Mouse (Mus musculus): Measurements from ENCODE around the gene Arfgef3. TPM values are rescaled to one million over a fixed set of nuclear protein-coding genes. Genes with fewer than 3 reads are reported as not detected.
A peak's percentile ranks its signal among the peaks of the same experiment; 100 is the strongest.
"Not testable (repeated sequence)": the region's sequence is repeated elsewhere in the genome, so short reads cannot be mapped to it uniquely, and the experiment has no call there.

The Arfgef3 gene
- polyA plus RNA-seq, 3 experiments from 2014 or later, result 0.19 to 0.58 (median 0.23) TPM

DNA sequence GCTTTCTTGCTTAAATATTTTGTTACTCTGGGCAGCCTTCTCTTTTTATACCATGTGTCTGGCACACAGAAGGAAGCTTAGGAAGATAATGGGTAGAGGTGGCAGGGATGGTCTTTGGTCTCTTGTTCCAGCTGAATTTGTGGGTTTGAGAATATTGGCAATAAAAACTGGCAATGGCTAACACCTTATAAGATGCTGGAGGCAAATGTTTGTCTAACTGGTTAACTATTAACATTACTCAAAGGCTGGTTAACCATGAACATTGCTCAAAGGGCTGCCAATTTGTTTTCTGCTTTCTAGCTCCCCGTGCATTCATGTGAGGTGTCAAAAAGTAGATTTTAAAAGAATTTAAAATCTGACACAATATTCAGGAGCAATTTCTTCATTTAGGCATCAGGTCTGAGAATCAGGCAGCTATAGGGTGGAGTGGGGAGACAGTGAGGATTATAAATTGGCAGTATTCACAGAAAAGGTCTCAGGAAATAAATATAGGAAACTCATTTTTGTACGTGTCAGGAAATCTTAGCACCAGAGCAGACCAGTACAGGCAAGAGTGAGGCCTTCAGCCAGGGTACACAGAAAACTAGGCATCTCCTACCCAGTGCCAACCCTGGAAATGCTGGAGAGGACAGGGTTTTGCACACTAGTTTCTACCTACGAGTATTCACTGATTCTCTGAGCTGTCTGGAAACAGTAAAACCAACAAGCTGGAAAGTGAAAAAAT lies 62.9 kb downstream of the Arfgef3 start:
- no peak for ATAC-seq

- no peak for ATAC-seq
Observed at GRCm38 (mm10) chr10:18678836-18679235, 64.9 kb downstream of the Arfgef3 start.

GRCm38 (mm10) chr10:18664794-18665193 lies 79.0 kb downstream of the Arfgef3 start:
- no peak for ATAC-seq

- ATAC-seq, result no peak
Observed at GRCm38 (mm10) chr10:18664016-18664415, 79.7 kb downstream of the Arfgef3 start.

- ATAC-seq, result no peak
Observed at GRCm38 (mm10) chr10:18661606-18662220, 82.0 kb downstream of the Arfgef3 start.

DNA sequence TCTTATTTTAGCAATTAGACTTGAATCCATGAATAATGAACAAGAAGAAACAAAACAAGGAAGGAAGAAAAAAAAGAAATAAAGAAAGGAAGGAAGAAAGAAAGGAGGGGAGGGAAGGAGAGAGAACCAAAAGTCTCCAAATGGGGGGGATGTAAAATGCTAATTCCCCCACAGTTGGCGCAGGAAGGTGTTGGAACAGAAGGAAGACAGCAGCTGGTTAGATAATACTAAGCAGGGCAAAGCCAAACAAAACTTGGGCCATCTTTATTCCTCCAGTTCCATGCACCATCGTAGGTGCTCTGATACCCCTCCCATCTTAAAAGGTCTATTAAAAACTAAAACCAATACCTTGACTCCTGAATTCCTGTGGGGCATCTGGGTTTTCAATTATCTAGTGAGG lies 82.8 kb downstream of the Arfgef3 start:
- ATAC-seq, result no peak

GRCm38 (mm10) chr10:18657588-18657987 lies 86.2 kb downstream of the Arfgef3 start:
- ATAC-seq, result no peak

- ATAC-seq, result no peak
Observed at GRCm38 (mm10) chr10:18647069-18647468, 96.7 kb downstream of the Arfgef3 start.

DNA sequence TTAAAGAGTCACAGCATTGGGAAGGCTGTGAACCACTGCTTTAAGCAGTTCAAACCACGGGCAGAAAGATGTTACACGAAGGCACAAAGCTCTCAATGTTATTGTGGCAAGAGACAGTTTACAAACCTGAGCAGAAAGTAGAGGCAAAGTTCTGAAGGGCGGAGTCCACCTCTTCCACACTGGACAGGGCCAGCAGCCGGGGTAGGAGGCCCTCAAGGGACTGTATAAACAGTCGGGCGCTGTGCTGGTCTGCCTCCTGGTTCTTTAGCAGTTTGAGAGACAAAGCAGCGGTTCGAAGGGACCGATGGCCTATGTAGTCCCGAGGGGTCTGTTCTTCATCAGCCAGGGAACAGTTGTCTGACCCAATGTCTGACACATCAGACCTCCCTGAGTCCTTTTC lies 97.7 kb downstream of the Arfgef3 start:
- ATAC-seq, result no peak

- no peak for ATAC-seq
Observed at GRCm38 (mm10) chr10:18644346-18644745, 99.4 kb downstream of the Arfgef3 start.

GRCm38 (mm10) chr10:18643506-18643905 lies 100.2 kb downstream of the Arfgef3 start:
- ATAC-seq, result no peak

- ATAC-seq, result no peak
Observed at GRCm38 (mm10) chr10:18642854-18643253, 100.9 kb downstream of the Arfgef3 start.

- ATAC-seq, result no peak
Observed at GRCm38 (mm10) chr10:18640596-18640995, 103.2 kb downstream of the Arfgef3 start.

GRCm38 (mm10) chr10:18635450-18635849 lies 108.3 kb downstream of the Arfgef3 start:
- ATAC-seq, result no peak

GRCm38 (mm10) chr10:18634405-18634985 lies 109.3 kb downstream of the Arfgef3 start:
- no peak for ATAC-seq

- no peak for ATAC-seq
Observed at GRCm38 (mm10) chr10:18630498-18630897, 113.3 kb downstream of the Arfgef3 start.

DNA sequence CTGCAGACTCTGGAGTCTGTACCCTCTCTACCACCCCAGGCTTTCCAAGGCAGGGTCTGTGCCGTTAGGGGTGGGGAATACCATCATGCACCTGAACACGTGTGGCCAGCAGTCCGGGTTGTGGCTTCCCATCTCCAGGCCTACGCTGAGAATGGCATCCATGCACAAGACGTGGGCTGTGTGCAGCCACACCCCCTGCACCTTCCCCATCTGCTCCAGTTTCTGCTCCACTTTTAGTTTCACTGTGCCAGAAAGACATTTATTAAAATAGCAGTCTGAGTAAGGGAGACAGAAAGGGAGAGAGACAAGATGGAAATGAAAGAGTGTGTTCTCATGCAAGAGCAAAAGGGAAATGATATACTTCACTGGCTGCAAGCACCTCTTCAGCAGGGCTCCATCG lies 116.2 kb downstream of the Arfgef3 start:
- no peak for ATAC-seq

GRCm38 (mm10) chr10:18612796-18613195 lies 131.0 kb downstream of the Arfgef3 start:
- no peak for ATAC-seq

DNA sequence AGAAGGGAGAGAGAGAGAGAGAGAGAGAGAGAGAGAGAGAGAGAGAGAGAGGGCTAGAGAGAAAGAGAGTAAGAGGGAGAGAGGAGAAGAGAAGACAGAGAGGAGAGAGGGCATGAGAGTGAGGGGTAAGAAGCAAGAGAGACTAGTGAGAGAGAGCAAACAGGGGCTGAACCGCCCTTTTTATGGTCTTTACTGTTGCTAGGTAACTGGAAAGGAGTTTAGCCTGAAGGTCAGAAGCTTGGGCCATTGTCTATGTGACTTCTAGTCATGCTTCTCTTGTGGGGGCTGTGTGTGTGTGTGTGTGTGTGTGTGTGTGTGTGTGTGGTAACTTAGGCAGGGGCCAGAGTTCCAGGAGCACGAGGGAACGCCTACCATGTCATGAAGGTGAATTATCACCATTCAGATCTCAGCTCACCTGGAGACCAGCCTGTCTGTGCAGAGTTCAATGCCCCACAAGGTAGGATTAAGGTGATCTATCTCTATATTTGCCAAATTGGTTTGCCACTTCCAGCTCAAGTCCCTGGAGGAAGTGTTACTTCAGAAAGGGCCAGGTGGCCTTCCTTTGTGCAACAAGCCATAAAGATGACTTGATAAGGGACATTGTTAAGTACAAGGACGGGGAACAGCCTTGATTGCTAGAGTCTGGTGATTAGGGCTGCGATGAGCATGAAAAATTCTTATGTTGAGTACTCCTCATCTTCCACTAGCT lies 138.8 kb downstream of the Arfgef3 start:
- ATAC-seq, result not testable (repeated sequence)

- ATAC-seq, result peak; percentile 65
Observed at GRCm38 (mm10) chr10:18602030-18602429, 141.7 kb downstream of the Arfgef3 start.

GRCm38 (mm10) chr10:18597601-18598000 lies 146.1 kb downstream of the Arfgef3 start:
- no peak for ATAC-seq

GRCm38 (mm10) chr10:18589455-18589854 lies 154.3 kb downstream of the Arfgef3 start:
- no peak for ATAC-seq

DNA sequence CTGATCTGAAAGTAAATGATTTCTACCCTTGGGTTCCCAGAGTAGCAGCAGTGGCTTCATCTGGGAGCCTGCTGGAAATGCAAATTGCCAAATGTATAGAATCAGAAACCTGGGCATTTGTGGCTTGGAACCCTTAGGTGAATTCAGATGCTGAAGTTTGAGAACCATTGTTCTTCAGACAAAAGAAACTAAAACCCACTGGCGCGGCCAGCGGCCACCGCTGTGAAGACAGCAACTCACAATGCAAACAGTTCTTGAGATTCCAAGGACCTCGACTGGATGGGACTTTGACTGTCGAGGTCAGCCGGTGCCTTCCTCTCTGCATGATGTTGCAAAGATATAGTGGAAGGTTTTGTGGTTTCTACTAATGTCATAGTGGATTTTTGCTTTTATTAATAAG lies 159.6 kb downstream of the Arfgef3 start:
- no peak for ATAC-seq

All from inflammation-experienced regulatory T-cells, adult 6 months (primary cell).